Mouse (Mus musculus) midbrain, embryonic 12.5 days (tissue): ENCODE data around the gene Gm13283. TPM values are rescaled to one million over a fixed set of nuclear protein-coding genes. Genes with fewer than 3 reads are reported as not detected.
"Not testable (repeated sequence)": the region's sequence is repeated elsewhere in the genome, so short reads cannot be mapped to it uniquely, and the experiment has no call there.

Source experiments
- ATAC-seq: fragments of 200-750 bp; cut with Nextera tagmentation; 2 replicates; pipeline ENCODE4 v1.8.0; 2017; ENCODE audit warnings: low read depth, moderate TSS enrichment, moderate library complexity; ENCODE audit not compliant: low FRiP score
- H3K27ac ChIP-seq: fragments of 300-500 bp; sonication (generic); replicated peaks from 2 replicates; pipeline ENCODE4 v1.5.1; 2016; ENCODE audit warnings: mild to moderate bottlenecking
- H3K27me3 ChIP-seq: fragments of 300-500 bp; sonication (generic); 2 replicates; pipeline ENCODE4 v1.6.1; 2016; ENCODE audit warnings: mild to moderate bottlenecking
- H3K36me3 ChIP-seq: fragments of 300-500 bp; sonication (generic); 2 replicates; pipeline ENCODE4 v1.6.1; 2016
- H3K4me1 ChIP-seq: fragments of 300-500 bp; sonication (generic); 2 replicates; pipeline ENCODE4 v1.6.1; 2016
- H3K4me2 ChIP-seq: fragments of 300-500 bp; sonication (generic); replicated peaks from 2 replicates; pipeline ENCODE4 v1.6.1; 2016; ENCODE audit warnings: mild to moderate bottlenecking, moderate library complexity
- H3K4me3 ChIP-seq: fragments of 300-500 bp; sonication (generic); 2 replicates; pipeline ENCODE4 v1.5.1; 2016; ENCODE audit warnings: mild to moderate bottlenecking
- H3K9ac ChIP-seq: fragments of 300-500 bp; sonication (generic); replicated peaks from 2 replicates; pipeline ENCODE4 v1.6.1; 2016; ENCODE audit warnings: mild to moderate bottlenecking, moderate library complexity
- H3K9me3 ChIP-seq: fragments of 300-500 bp; sonication (generic); 2 replicates; pipeline ENCODE4 v1.6.1; 2016; ENCODE audit warnings: mild to moderate bottlenecking
- WGBS: fragments of 180-500 bp; shearing (Covaris S2); methylation state at CpG from one replicate; pipeline ENCODE4 v1.1.7; 2016; 5-methylcytosine and 5-hydroxymethylcytosine counted together
- polyA plus RNA-seq: library from polyadenylated mRNA; unstranded; fragments of >200 nt; fragmentation: Nextera tagmentation; extraction: Ambion mirVana; gene quantifications from 2 replicates; pipeline ENCODE4 v1.2.1, GENCODE M21; 2016

The Gm13283 gene
- 0.14 and 0.20 TPM in 2 replicates for polyA plus RNA-seq

DNA sequence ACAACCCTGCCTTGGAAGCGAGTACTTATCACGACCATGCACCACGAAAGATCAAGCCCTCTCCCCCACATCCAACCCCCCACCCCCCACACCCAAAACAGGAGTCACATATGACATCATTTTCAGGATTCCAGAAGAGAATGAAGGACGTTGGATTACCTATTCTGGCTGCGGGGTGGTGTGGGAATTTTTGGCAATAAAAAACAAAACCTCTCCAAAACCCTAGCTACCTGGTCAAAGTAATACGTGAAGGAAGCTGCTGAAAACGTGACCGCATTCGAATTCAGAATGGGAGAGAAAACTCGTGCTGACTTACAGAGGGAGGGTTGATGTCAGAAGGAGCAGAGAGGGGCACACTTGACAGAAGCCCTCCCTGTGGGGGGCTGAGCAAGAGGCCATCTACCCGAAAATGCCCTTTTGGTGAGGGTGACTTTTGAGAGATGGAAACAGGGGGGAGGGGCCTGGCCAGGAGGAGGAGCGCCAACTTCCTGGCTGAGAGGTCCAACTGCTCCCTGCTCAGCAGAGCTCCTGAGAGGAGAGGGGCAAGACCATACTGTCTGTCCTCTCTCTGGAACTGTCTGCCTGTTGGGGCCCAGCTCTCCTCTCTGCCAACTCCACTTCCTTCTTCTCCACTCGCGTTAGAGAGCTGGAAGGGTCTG lies at the start of gene Gm13283:
Gm13283 (plus strand) TSS at position 510 of the 659 bp plus-strand sequence.
- not testable (repeated sequence) for H3K27ac ChIP-seq, H3K36me3 ChIP-seq, H3K4me1 ChIP-seq, ATAC-seq, H3K27me3 ChIP-seq, H3K9me3 ChIP-seq, H3K9ac ChIP-seq
- Histone ChIP-seq H3K4me3 (peak within 1 kb of the TSS; percentile 32), H3K4me2 (peak within 1 kb of the TSS; percentile 50)
- 20% methylated on average over 11 of the region's 14 CpGs for WGBS

DNA sequence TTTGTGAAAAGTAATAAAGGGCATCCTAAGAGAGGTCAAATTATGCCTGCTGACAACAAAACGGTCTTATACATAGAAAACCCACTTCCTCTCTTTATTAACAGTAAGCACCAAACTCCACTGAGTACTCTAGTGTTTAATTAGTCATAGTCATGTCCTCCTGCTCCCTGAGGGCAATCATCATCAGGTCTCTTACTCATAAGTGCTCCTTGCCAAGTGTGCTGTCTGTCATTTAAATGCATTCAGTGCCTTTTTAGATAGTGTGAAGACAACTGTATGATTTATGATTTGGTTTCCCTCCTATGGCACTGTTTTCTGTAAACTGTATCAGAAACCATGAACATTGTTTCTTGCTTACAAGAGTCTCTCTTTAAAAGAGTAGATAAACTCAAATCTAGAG lies 45.6 kb upstream of the Gm13283 start:
- Histone ChIP-seq H3K36me3 (peaks cover 31% of the 10 kb centered on the region), H3K4me3 (no peak overlapping the region), H3K9me3 (no peaks in the 10 kb centered on the region), H3K27me3 (no peaks in the 10 kb centered on the region), H3K9ac (no peak overlapping the region), H3K27ac (no peak overlapping the region), H3K4me2 (no peak overlapping the region), H3K4me1 (peaks cover 10% of the 10 kb centered on the region)
- 92% methylated on average over 1 of the region's 1 CpGs for WGBS
- no peak for ATAC-seq

DNA sequence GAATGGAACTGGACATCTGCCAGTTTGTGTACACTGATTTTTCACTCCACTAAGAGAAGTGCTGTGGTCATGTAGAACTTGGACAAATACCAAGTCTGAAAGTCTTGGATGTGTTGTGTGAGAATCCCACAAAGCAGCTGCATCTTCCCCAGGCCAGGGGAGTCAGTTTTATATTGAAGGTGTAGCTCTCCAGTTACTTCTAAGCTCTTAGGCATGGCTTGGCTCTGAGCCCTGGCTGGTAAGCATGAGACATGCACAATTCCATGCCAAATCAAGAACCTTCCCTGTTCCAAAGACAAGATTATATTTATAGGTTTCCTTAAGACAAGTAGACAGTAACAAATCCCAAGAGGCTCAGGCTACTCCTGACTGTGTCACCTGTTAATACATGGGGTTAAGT lies 44.9 kb upstream of the Gm13283 start:
- H3K27me3 ChIP-seq: no peaks in the 10 kb centered on the region
- no peak for ATAC-seq
- H3K9me3 ChIP-seq: no peaks in the 10 kb centered on the region
- peaks cover 12% of the 10 kb centered on the region for H3K4me1 ChIP-seq
- H3K36me3 ChIP-seq: peaks cover 33% of the 10 kb centered on the region
- H3K4me2 ChIP-seq: no peak overlapping the region
- no peak overlapping the region for H3K9ac ChIP-seq
- no peak overlapping the region for H3K27ac ChIP-seq
- H3K4me3 ChIP-seq: no peak overlapping the region

DNA sequence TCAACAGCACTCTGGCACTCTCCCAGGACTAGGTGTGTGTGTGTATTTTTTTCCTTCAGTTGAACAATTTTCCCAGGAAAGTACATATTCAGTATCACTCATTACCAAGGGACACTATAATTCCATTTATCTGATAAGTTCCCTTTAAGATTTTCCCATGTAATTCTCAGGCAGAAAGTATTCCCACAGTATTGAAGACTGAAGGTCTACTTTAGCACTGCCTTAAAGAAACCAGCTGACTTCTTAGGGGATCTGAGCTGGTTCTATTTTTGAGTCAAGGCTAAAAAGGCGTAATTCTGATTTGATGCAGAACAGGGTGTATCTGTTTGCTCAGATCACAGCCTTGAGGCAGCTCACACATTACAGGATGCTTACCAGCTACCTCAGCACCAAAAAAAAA lies 41.2 kb upstream of the Gm13283 start:
- H3K4me1 ChIP-seq: peaks cover 26% of the 10 kb centered on the region
- H3K27ac ChIP-seq: no peak overlapping the region
- peaks cover 30% of the 10 kb centered on the region for H3K36me3 ChIP-seq
- H3K9ac ChIP-seq: no peak overlapping the region
- WGBS: 69% methylated on average over 1 of the region's 1 CpGs
- ATAC-seq: no peak
- peak overlapping the region; percentile 34 for H3K4me3 ChIP-seq
- H3K4me2 ChIP-seq: peak overlapping the region; percentile 50
- no peaks in the 10 kb centered on the region for H3K9me3 ChIP-seq
- no peaks in the 10 kb centered on the region for H3K27me3 ChIP-seq

DNA sequence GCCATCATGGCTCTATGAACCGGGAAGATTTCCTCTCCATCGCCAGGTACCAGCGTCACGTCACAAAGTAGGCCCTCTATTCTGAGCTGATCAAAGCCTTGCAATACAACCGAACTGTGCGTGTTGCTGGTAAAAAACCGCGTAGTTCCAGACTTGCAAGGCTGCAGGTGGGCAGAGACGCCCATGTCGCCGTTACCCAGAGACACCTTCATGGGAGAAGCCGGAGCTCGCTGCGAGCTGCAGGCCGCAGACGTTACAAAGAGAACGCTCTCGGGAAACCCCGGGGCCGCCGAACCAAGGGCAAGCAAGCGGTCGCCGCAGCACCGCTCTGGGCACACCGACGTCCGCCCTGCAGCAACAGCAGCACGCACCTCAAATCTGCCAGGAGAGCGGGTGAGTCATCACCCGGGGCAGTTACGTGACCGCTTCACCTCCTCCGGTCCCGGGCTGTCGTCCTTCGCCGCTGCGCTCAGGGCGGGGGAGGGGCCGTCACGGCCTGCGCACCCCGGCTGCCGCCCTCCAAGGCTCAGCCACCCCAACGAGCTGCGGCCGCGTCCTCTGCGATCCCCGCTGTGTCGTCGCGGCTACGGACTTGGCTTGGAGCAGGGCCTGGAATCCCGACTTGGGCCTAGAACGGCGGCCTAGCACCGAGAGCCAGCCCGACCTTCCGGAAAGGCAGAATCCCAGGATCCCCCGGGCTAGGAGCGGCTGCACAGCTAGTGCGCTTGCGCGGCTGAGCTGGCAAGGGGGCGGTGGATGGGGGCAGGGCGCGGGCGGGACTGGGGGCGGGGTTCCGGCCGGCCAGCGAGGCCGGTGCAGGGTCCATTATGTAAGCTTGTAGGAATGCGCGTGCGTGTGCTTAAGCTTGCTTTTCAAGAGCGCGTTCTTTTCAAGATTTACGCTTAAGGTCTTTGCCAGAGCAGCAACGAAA lies 37.9 kb upstream of the Gm13283 start, which contains the start of the genes Gm26566 and Klhl9:
Gm26566 (plus strand) TSS at position 15 of the 931 bp plus-strand sequence.
Klhl9 (minus strand) TSS at position 675 of the 931 bp plus-strand sequence.
- ATAC-seq: peak; percentile 98
- peaks cover 13% of the 10 kb centered on the region for H3K36me3 ChIP-seq
- H3K27me3 ChIP-seq: no peaks in the 10 kb centered on the region
- H3K27ac ChIP-seq: peak within 1 kb of the TSS; percentile 92
- peak within 1 kb of the TSS; percentile 93 for H3K4me3 ChIP-seq
- no peaks in the 10 kb centered on the region for H3K9me3 ChIP-seq
- peak within 1 kb of the TSS; percentile 83 for H3K9ac ChIP-seq
- H3K4me2 ChIP-seq: peak within 1 kb of the TSS; percentile 79
- under 1% methylated on average over 82 of the region's 82 CpGs for WGBS
- peaks cover 26% of the 10 kb centered on the region for H3K4me1 ChIP-seq

DNA sequence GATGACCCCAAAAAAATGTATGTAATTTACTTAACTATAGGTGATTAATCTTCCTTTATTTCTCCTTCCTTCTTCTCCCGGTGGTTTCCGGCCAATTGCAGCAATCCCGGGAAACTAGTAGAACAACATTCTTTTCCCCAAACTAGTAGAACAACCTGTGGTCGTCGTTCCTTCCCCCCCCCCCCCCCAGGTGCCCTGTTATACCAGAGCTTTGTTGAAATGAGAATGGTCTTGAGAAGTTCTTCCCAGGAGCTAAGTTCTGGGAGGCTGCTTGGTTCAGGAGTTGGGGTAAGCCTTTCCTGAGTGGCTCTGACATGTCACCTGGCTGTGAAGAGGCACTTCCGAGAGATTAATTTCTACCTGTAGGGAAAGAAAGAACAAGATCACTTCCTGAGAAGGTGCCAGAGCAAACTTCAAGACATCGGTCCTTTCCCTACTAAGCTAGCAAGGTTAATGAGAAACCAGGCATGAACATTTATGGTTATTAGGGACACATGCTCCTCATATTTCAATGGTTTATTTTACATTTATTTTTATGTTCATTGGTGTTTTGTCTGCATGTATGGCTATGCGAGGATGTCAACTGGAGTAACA lies 36.3 kb upstream of the Gm13283 start:
- Histone ChIP-seq H3K4me3 (no peak overlapping the region), H3K9me3 (no peaks in the 10 kb centered on the region), H3K27ac (no peak overlapping the region), H3K27me3 (no peaks in the 10 kb centered on the region), H3K4me2 (no peak overlapping the region), H3K36me3 (peaks cover 8% of the 10 kb centered on the region), H3K4me1 (peaks cover 20% of the 10 kb centered on the region), H3K9ac (no peak overlapping the region)
- ATAC-seq: no peak
- 71% methylated on average over 8 of the region's 8 CpGs for WGBS

DNA sequence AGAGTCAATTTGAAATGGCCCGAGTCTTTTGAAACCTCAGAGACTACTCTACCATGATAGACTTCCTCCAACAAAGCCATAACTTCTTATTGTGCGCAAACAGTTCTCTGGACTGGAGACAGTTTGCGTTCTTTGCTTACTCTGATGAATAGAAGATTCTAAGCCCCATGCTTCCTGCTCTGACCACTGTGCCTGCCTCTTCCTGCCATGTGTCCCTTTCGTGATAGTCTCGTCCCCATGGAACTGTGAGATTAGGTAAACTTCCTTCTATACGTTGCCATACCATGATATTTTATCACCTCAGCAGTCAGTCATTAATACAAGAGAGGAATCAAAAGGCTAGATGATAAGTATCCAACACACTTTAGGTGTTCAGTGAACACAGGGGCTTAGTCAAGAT lies 33.2 kb upstream of the Gm13283 start:
- 85% methylated on average over 6 of the region's 6 CpGs for WGBS
- ATAC-seq: no peak
- no peak overlapping the region for H3K4me2 ChIP-seq
- no peak overlapping the region for H3K9ac ChIP-seq
- H3K36me3 ChIP-seq: no peaks in the 10 kb centered on the region
- H3K27ac ChIP-seq: no peak overlapping the region
- H3K4me1 ChIP-seq: no peaks in the 10 kb centered on the region
- H3K9me3 ChIP-seq: no peaks in the 10 kb centered on the region
- no peaks in the 10 kb centered on the region for H3K27me3 ChIP-seq
- no peak overlapping the region for H3K4me3 ChIP-seq

DNA sequence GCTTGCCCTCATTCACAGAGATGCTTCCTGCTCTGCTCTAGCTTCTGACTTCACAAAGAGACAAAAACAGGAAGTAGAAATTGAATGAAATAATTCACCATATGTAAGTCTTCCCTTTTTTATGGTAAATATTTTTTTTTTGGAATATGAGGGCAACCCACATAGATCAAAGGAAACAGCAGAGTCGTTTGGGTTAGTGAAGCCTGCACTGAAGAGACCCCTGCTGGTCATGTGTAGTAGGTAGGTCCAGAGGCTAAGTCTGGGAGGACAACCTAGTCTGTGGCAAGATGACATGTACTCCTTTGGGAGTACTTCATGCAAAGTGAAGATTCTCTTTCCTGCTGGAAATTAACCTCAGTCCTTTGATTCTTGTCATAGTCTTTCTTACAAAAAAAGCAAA lies 32.6 kb upstream of the Gm13283 start:
- Histone ChIP-seq H3K27ac (no peak overlapping the region), H3K4me3 (no peak overlapping the region), H3K9ac (no peak overlapping the region), H3K9me3 (no peaks in the 10 kb centered on the region), H3K4me1 (no peaks in the 10 kb centered on the region), H3K36me3 (no peaks in the 10 kb centered on the region), H3K27me3 (no peaks in the 10 kb centered on the region), H3K4me2 (no peak overlapping the region)
- ATAC-seq: no peak
- WGBS: 3% methylated on average over 1 of the region's 1 CpGs

DNA sequence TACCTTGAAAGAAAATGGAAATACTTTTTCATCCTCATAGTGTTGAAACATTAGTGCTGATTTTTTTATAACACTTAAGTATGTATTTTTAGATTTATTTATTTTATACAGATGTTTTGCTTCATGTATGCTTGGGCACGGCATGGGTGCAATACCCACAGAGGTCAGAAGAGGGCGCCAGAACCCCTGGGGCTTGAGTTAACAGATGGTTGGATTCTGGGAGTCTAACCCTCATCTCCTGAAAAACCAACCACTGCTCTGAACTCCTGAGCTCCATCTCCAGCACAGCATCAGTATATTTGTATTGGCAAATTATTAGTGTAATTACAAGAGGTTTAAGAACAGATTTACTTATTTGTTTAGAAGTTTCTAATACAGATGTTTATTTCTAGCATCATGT lies 21.4 kb upstream of the Gm13283 start:
- no peaks in the 10 kb centered on the region for H3K36me3 ChIP-seq
- H3K27ac ChIP-seq: no peak overlapping the region
- 1% methylated on average over 2 of the region's 2 CpGs for WGBS
- H3K4me1 ChIP-seq: no peaks in the 10 kb centered on the region
- no peak overlapping the region for H3K9ac ChIP-seq
- no peak overlapping the region for H3K4me2 ChIP-seq
- peak; percentile 44; the same call in 1 of the 2 replicates for ATAC-seq
- no peak overlapping the region for H3K4me3 ChIP-seq
- H3K9me3 ChIP-seq: no peaks in the 10 kb centered on the region
- H3K27me3 ChIP-seq: no peaks in the 10 kb centered on the region

DNA sequence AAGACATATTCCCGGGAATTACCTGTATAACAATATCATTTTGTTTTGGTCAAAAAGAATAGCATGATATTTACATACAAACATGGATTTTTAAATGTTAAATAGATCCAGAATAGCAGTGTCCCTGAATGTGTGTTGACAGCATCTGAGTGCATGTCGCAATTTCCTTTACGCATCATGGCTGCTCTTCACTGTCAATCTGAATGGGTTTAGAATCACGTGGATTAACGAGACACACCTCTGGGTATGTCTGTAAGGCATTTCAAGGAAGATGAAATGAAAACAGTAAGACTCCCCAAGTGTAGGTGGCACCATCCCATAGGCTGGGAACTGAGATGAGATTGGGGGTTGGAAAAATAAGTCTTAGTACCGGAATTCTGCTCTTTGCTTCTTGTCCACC lies 20.9 kb upstream of the Gm13283 start:
- Histone ChIP-seq H3K4me1 (no peaks in the 10 kb centered on the region), H3K4me3 (no peak overlapping the region), H3K9ac (no peak overlapping the region), H3K27ac (no peak overlapping the region), H3K36me3 (no peaks in the 10 kb centered on the region), H3K27me3 (no peaks in the 10 kb centered on the region), H3K9me3 (no peaks in the 10 kb centered on the region), H3K4me2 (no peak overlapping the region)
- 90% methylated on average over 6 of the region's 6 CpGs for WGBS
- no peak for ATAC-seq

DNA sequence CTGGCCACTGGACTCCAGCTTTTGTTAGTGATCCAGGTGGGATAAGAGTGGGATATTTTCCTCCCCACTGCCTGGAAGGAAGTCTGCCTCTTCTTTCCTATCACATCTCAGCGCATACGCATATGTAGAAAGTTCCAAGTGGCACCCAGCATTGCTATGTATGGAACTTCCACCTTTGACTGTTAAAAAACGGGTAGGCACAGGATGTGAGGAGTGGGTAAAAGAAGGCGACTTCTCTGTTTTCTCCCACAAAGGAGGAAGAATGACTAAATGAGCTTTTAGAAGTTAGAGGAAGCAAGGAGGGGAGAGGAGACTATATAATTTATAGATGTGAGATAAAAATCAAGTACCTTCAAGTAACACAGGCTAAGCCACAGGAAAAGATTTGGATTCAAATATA lies 18.5 kb upstream of the Gm13283 start:
- no peak for ATAC-seq
- Histone ChIP-seq H3K27ac (no peak overlapping the region), H3K36me3 (no peaks in the 10 kb centered on the region), H3K4me1 (peaks cover 6% of the 10 kb centered on the region; the same call in 1 of the 2 replicates), H3K4me2 (no peak overlapping the region), H3K9ac (no peak overlapping the region), H3K27me3 (no peaks in the 10 kb centered on the region), H3K9me3 (no peaks in the 10 kb centered on the region), H3K4me3 (no peak overlapping the region)
- WGBS: 89% methylated on average over 4 of the region's 4 CpGs
